Mouse (Mus musculus) forebrain, postnatal 0 days (tissue): ENCODE measurements at regions not wholly inside any gene's neighbourhood (a gene's known extent, or its start where the extent isn't known, plus 50 kb on each side); places are given as distances from the start of the nearest gene placed in this dataset.
"Not testable (repeated sequence)": the region's sequence is repeated elsewhere in the genome, so short reads cannot be mapped to it uniquely, and the experiment has no call there.

ENCODE experiments used
- ATAC-seq: fragments of 200-750 bp; cut with Nextera tagmentation; 2 replicates; pipeline ENCODE4 v1.8.0; 2017; ENCODE audit warnings: mild to moderate bottlenecking, moderate library complexity
- DNase-seq: peaks from one replicate; pipeline ENCODE4 v3.0.0-alpha.2; 2015
- H3K27ac ChIP-seq: fragments of 300-500 bp; sonication (generic); 2 replicates; pipeline ENCODE4 v1.5.1; 2014; ENCODE audit warnings: low read depth, mild to moderate bottlenecking, antibody characterized with exemption, low read length, moderate library complexity, mixed read lengths
- H3K27me3 ChIP-seq: fragments of 300-500 bp; sonication (generic); 2 replicates; pipeline ENCODE4 v1.6.1; 2014; ENCODE audit warnings: mild to moderate bottlenecking, low read length, mixed read lengths; ENCODE audit not compliant: insufficient read depth
- H3K36me3 ChIP-seq: fragments of 300-500 bp; sonication (generic); 2 replicates; pipeline ENCODE4 v1.6.1; 2014; ENCODE audit warnings: mild to moderate bottlenecking, moderate library complexity; ENCODE audit not compliant: insufficient read depth
- H3K4me1 ChIP-seq: fragments of 300-500 bp; sonication (generic); 2 replicates; pipeline ENCODE4 v1.6.1; 2014; ENCODE audit warnings: antibody characterized with exemption; ENCODE audit not compliant: insufficient read depth
- H3K4me2 ChIP-seq: fragments of 300-500 bp; sonication (generic); 2 replicates; pipeline ENCODE4 v1.6.1; 2014; ENCODE audit warnings: low read depth, mild to moderate bottlenecking, moderate library complexity
- H3K4me3 ChIP-seq: fragments of 300-500 bp; sonication (generic); 2 replicates; pipeline ENCODE4 v1.5.1; 2014; ENCODE audit warnings: low read depth, low read length, mixed read lengths
- H3K9ac ChIP-seq: fragments of 300-500 bp; sonication (generic); 2 replicates; pipeline ENCODE4 v1.6.1; 2014; ENCODE audit warnings: mild to moderate bottlenecking
- H3K9me3 ChIP-seq: fragments of 300-500 bp; sonication (generic); 2 replicates; pipeline ENCODE4 v1.6.1; 2016; ENCODE audit warnings: low read length
- CTCF ChIP-seq: sonication (generic); IDR thresholded peaks from 2 replicates; pipeline ENCODE4 v1.5.1; 2016; ENCODE audit warnings: antibody characterized with exemption, control low read depth, low read depth
- WGBS: fragments of 180-500 bp; shearing (Covaris S2); extraction: QIAGEN DNeasy Blood & Tissue Kit; methylation state at CpG from one replicate; pipeline ENCODE4 v1.1.7; 2014; 5-methylcytosine and 5-hydroxymethylcytosine counted together

- no peak overlapping the region for H3K4me3 ChIP-seq
- H3K4me1 ChIP-seq, result no peaks in the 10 kb centered on the region
- no peak overlapping the region for H3K4me2 ChIP-seq
- no peaks in the 10 kb centered on the region for H3K36me3 ChIP-seq
- no peaks in the 10 kb centered on the region for H3K9me3 ChIP-seq
- ATAC-seq, result no peak
- no peaks in the 10 kb centered on the region for H3K27me3 ChIP-seq
- DNase-seq, result no peak
- no peak for TF ChIP-seq CTCF
- H3K9ac ChIP-seq, result no peak overlapping the region
- H3K27ac ChIP-seq, result no peak overlapping the region
Observed at GRCm38 (mm10) chr14:84157412-84157811, 286.0 kb upstream of the Pcdh17 start.

DNA sequence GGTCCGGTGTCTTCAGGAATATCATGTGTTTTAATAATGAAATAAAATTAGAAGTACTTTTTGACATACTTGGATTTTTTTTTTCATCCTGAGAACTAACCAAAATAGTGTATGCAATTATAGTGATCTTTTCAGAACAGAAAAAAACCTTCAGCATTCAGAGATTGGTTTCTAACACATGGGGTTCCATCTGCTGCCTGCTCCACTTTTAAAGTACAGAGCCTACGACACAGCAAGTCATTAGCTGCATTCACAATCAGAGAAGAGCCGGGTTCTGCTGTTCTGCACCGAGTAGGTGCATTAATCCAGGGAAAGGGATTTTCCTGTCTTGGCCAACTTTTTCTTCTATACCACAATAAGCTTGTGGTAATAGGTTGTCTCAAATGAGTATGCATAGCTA lies 267.9 kb upstream of the Pcdh17 start:
- ATAC-seq (peak; percentile 53; the same call in 1 of the 2 replicates), DNase-seq (peak; percentile 54)
- no peak for TF ChIP-seq CTCF
- Histone ChIP-seq H3K36me3 (no peaks in the 10 kb centered on the region), H3K9me3 (no peaks in the 10 kb centered on the region), H3K27ac (no peak overlapping the region), H3K4me1 (no peaks in the 10 kb centered on the region), H3K4me2 (no peak overlapping the region), H3K27me3 (no peaks in the 10 kb centered on the region), H3K9ac (no peak overlapping the region), H3K4me3 (no peak overlapping the region)
- 64% methylated on average over 4 of the region's 4 CpGs for WGBS

DNA sequence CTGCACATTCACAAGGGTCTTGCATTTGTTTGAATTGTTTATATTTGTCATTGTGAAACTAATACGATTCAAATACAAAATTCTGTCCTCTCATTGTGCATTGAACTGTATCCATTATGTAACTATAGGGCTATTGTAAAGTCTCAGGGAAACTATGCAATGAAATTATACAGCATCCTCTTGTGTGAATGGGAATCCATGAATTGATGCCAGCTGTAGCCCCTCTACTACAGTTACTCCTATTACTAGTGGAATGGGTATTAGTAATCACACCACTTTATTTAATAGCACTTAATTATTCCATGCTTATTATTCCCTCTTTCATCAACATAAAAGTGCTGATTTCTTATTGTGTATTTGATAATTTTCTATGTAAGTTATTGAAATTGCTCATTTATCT lies 232.4 kb upstream of the Pcdh17 start:
- WGBS, result 51% methylated on average over 1 of the region's 1 CpGs
- Histone ChIP-seq H3K36me3 (no peaks in the 10 kb centered on the region), H3K9me3 (no peaks in the 10 kb centered on the region), H3K4me2 (no peak overlapping the region), H3K4me1 (no peaks in the 10 kb centered on the region), H3K9ac (no peak overlapping the region), H3K4me3 (no peak overlapping the region), H3K27me3 (no peaks in the 10 kb centered on the region), H3K27ac (no peak overlapping the region)
- ATAC-seq (no peak), DNase-seq (no peak)
- no peak for TF ChIP-seq CTCF

DNA sequence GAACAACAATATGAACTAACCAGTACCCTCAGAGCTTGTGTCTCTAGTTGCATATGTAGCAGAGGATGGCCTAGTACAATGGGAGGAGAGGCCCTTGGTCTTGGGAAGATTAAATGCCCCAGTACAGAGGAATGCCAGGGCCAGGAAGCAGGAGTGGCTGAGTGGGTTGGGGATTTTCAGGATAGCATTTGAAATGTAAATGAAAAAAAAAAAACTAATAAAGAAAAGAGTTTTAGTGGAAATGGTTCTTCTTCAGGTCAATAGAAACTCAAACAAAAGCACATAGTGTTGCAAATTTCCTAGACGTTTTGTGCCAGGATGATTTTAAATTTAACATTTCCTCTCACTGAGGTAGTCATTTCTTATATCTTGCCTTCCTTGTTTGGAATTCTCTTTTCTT lies 220.4 kb upstream of the Pcdh17 start:
- H3K9me3 ChIP-seq, result no peaks in the 10 kb centered on the region
- no peak for TF ChIP-seq CTCF
- no peak overlapping the region for H3K27ac ChIP-seq
- H3K4me3 ChIP-seq, result no peak overlapping the region
- H3K9ac ChIP-seq, result no peak overlapping the region
- ATAC-seq (no peak), DNase-seq (no peak)
- H3K36me3 ChIP-seq, result no peaks in the 10 kb centered on the region
- H3K4me2 ChIP-seq, result no peak overlapping the region
- H3K4me1 ChIP-seq, result no peaks in the 10 kb centered on the region
- H3K27me3 ChIP-seq, result no peaks in the 10 kb centered on the region
- WGBS, result 45% methylated on average over 1 of the region's 1 CpGs

GRCm38 (mm10) chr14:84223924-84224323 lies 219.4 kb upstream of the Pcdh17 start:
- no peak for TF ChIP-seq CTCF
- no peak overlapping the region for H3K9ac ChIP-seq
- H3K27ac ChIP-seq, result no peak overlapping the region
- 90% methylated on average over 2 of the region's 2 CpGs for WGBS
- H3K4me3 ChIP-seq, result no peak overlapping the region
- ATAC-seq (no peak), DNase-seq (no peak)
- no peaks in the 10 kb centered on the region for H3K9me3 ChIP-seq
- H3K4me2 ChIP-seq, result no peak overlapping the region
- H3K36me3 ChIP-seq, result no peaks in the 10 kb centered on the region
- H3K27me3 ChIP-seq, result no peaks in the 10 kb centered on the region
- no peaks in the 10 kb centered on the region for H3K4me1 ChIP-seq

GRCm38 (mm10) chr14:84248006-84248405 lies 195.4 kb upstream of the Pcdh17 start:
- not testable (repeated sequence) for H3K9me3 ChIP-seq, H3K4me1 ChIP-seq, H3K4me2 ChIP-seq, ATAC-seq, H3K4me3 ChIP-seq, DNase-seq, H3K27me3 ChIP-seq, H3K9ac ChIP-seq, H3K36me3 ChIP-seq, H3K27ac ChIP-seq
- 21% methylated on average over 1 of the region's 1 CpGs for WGBS

- Histone ChIP-seq H3K36me3 (no peaks in the 10 kb centered on the region), H3K9me3 (no peaks in the 10 kb centered on the region), H3K27me3 (no peaks in the 10 kb centered on the region), H3K4me3 (no peak overlapping the region), H3K4me1 (no peaks in the 10 kb centered on the region), H3K27ac (no peak overlapping the region), H3K9ac (no peak overlapping the region), H3K4me2 (no peak overlapping the region)
- no peak for TF ChIP-seq CTCF
- DNase-seq, result no peak
- 58% methylated on average over 2 of the region's 2 CpGs for WGBS
- ATAC-seq, result no peak
Observed at GRCm38 (mm10) chr14:84252583-84252982, 190.8 kb upstream of the Pcdh17 start.

- Histone ChIP-seq H3K4me2 (no peak overlapping the region), H3K9ac (no peak overlapping the region), H3K27ac (no peak overlapping the region), H3K36me3 (no peaks in the 10 kb centered on the region), H3K9me3 (no peaks in the 10 kb centered on the region), H3K27me3 (no peaks in the 10 kb centered on the region), H3K4me1 (no peaks in the 10 kb centered on the region), H3K4me3 (no peak overlapping the region)
- DNase-seq (peak; percentile 10), ATAC-seq (no peak)
- 70% methylated on average over 1 of the region's 1 CpGs for WGBS
- peak; percentile 56 for TF ChIP-seq CTCF
Observed at GRCm38 (mm10) chr14:84257671-84258070, 185.7 kb upstream of the Pcdh17 start.
